Mouse (Mus musculus) cerebellum, postnatal 36 days (tissue): ENCODE results near the gene Oard1.
A peak's percentile ranks its signal among the peaks of the same experiment; 100 is the strongest.

Experiments used
- DNase-seq, 2 experiments: peaks; one replicate each; pipeline ENCODE4 v3.0.0; 2021 to 2022; ENCODE audit warnings: mixed read lengths in 2 of 2

Oard1 gene

GRCm38 (mm10) chr17:48408526-48409291 is 1.1 kb upstream of the Oard1 start:
- peak; percentile 74 to 75 for DNase-seq

DNA sequence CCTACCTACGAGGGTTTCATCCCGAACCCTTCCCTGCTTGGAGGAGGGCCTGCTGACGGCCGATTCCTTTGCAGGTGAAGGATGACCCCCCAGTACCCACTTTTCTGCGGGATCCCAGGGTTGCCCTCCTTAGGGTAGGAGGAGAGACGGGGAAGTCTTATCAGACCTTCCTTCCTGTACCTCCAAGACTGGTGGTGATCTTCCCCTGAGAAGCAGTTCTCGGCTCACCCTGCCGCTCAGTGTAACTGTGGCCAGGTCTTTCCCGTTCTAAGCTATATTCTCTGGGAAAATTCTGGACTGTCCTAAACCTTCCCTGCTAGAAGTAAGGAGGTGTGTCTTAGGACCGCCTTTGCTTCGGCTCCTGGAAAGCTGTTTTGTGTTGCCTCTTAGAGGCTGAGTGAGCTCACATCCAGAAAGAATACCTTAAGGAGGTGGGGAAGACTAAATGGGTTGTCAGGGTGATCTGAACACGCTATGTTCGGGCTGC is 528 bp downstream of the Oard1 start:
- no peak for DNase-seq

DNA sequence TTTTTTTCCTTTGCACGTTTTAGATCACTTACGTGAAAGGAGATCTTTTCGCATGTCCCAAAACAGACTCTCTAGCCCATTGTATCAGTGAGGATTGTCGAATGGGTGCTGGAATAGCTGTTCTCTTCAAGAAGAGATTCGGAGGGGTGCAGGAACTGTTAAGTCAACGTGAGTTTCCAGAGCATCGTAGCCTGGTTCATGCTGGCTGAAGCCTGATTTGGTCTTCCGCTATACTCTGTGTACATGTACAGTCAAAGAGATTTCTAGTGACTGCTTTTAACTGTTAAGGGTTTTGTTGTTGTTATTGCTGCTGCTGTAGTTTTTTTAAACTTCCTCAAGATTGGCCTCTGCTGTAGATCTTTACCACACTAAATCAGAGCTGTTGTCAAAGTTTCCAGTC is 1.4 kb downstream of the Oard1 start:
- DNase-seq = no peak

DNA sequence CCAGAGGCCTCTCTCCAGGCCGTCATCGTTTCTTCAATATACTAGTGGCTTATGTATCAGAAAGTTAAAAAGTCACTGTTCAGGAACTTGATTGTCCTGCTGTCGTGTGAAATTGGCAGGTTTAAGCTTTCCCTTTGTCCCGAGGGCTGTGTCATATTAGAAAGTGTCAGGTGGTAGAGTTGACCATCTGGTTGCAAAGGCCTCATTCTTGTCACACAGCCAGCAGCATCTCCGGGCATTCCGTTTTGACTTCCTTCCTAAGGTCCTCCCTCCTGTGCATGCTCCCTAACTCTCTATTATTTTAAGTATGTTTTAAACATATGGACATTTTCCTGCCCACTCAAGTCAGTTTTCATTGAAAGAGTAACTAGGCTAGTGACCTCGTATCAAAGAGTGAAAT is 6.2 kb downstream of the Oard1 start:
- DNase-seq = peak; percentile 70 to 71

GRCm38 (mm10) chr17:48416425-48417195 is 6.8 kb downstream of the Oard1 start:
- DNase-seq = peak; percentile 61 to 63

DNA sequence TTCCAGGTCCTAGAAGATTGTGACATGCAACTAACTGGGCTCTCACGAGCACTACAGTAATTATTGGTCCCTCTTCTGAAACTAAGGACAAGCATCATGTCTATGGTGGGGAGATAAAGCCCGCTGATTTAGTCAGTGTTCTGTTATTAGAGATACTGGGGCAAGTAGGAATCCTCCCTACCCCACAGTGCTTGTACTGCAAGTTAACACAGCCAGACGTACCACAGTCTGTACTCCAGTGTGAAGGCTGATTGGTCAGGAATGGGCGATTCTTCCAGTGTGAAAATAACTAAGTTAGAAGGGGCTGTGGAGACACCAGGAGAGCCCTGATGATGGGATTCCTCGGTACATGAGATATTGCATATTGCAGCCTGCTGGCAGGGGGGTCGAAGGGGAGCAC is 7.7 kb downstream of the Oard1 start:
- no peak for DNase-seq

DNA sequence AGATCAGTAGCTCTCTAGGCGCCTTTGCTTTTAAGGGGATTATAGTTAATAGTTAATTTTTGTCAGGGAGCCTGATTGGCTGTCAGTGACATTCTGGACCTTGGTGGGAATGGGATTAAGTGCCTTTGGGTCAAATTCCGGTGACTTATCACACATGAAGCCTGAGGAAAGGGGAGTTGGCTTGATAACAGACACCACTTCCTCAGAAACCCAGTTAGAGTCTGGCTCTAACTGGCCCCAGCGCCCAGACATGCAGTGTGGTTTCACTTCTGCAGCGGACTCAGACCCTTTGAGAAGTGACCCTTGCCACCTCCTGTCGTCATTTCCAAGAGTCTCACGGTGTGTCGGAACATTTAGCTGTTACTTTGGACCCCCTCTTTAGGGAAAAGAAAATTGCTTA is 8.4 kb downstream of the Oard1 start:
- no peak for DNase-seq

DNA sequence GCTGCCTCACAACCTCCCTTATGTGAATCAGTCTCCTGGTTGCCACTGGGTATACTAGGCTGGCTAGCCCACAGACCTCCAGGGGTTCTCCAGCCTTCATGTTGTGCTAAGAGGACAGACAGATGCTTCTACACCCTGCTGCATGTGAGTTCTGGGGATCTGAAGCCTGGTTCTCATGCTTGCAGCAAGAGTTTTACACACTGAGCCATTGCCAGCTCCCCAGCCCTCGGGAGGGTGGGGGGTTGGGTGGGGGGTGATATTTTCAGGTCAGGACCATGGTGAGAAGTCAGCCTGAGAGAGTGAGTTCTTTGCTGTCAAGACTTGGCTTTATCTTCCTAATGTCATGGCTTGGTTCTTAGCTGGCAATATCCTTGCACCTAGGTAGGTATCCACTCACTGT is 9.0 kb downstream of the Oard1 start:
- DNase-seq = no peak

DNA sequence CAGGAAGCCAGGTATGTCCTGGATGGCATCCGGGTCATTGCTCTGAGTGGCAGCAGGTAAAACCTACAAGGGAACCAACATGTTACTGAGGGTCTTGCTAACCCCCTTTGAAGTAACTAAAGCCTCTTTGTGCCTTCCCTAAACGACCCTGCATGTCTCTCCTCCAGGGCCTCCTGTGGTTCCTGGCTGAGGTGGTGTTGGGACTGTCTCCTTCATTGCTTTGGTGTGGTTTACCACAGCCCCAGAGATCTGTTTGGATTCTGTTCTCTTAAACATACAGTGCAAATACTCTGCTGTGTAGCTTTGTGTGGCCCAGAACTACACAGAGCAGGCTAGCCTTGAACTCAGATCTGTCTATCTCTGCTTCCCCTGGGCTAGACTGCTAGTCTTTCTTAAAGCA is 9.8 kb downstream of the Oard1 start:
- DNase-seq = no peak

- DNase-seq = no peak
Observed at GRCm38 (mm10) chr17:48424237-48424636, 14.4 kb downstream of the Oard1 start.

GRCm38 (mm10) chr17:48425823-48426612 is 16.2 kb downstream of the Oard1 start:
- DNase-seq = no peak

- no peak for DNase-seq
Observed at GRCm38 (mm10) chr17:48426991-48427750, 17.4 kb downstream of the Oard1 start.

- DNase-seq = no peak
Observed at GRCm38 (mm10) chr17:48427852-48428530, 18.2 kb downstream of the Oard1 start.

DNA sequence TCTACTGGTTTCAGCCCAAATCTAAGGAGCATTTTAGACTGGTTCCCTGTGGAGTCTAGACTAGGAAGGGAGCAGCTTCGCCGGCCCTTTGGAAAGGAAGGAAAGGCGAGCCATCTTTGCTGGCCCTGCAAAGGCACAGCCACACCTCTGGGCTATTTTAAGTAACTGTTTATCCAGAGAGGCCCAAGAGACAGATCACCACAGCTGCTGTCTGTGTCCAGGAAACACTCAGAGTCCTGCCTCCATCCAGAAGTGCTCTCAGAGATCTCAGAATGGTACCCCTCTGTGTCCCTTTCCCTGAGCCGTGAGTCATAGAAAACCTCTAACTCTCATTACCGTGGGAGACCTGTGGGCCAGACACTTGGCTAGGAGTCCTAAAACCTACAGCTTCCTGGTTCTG is 20.6 kb downstream of the Oard1 start:
- no peak for DNase-seq

DNA sequence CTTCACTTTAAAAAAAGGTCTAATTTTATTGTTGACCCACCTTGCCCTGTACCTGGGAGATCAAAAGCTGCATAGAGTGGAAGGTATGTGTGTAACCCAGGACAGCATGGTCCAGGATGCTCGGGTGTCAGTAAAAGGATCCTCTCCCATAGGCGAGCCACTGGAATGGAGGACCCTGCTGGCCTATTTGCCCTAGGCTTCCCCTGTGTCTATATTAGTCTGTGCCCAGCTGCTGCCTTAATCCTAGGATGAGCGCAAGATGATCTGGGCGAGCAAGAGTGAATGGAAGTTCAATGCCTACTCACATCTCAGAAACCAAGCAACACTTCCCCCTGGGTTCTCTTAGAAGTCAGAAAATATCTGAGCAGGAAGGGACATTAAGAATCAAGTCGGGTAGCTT is 21.2 kb downstream of the Oard1 start:
- no peak for DNase-seq

DNA sequence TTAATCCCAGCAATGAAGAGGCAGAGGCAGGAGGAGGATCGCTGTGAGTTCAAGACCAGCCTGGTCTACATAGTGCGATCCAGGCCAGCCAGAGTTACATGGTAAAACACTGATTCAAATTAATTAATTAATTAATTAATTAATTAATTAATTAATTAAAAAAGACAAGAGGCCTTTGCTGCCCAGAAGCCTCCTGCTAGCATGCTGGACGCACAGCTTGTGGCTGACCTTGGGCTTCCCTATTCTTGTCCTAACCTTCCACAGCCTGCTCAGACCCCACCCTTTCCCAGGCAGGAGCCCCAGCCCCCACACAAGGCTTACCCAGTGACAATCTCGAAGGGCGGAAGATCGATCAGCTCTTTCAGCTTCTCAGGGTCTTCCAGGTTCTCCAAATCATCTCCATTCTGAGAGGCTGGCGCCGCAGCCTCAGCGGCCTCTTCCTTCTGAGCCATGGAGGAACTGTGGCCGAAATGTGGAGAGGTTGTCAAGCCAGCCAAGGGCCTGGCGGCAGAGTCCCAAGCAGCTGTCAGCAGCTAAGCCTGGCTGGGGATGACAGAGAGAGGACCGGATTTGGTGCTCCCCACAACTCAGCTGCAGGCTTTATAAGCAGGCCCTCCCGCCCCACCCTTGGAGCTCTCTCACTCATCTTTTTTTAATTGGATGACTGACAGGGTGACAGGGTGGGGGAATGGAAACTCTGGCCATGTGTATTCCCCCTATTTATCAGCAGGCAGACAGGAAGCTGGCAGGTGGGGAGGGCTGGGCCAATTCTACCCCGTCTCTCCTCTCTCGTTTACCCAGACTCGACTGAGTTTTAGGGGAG is 22.6 kb downstream of the Oard1 start, which contains the start of gene Apobec2:
Gene Apobec2, minus strand, starts transcription at position 773 of the 823 bp plus-strand sequence.
- no peak for DNase-seq

GRCm38 (mm10) chr17:48433006-48433655 is 23.3 kb downstream of the Oard1 start:
- DNase-seq = no peak

GRCm38 (mm10) chr17:48433689-48434330 is 24.0 kb downstream of the Oard1 start:
- DNase-seq = no peak

GRCm38 (mm10) chr17:48434479-48434878 is 24.7 kb downstream of the Oard1 start:
- no peak for DNase-seq

- no peak for DNase-seq
Observed at GRCm38 (mm10) chr17:48436487-48436886, 26.7 kb downstream of the Oard1 start.
